Mouse (Mus musculus): ENCODE measurements at regions not wholly inside any gene's neighbourhood (a gene's known extent, or its start where the extent isn't known, plus 50 kb on each side); places are given as distances from the start of the nearest gene placed in this dataset.

DNA sequence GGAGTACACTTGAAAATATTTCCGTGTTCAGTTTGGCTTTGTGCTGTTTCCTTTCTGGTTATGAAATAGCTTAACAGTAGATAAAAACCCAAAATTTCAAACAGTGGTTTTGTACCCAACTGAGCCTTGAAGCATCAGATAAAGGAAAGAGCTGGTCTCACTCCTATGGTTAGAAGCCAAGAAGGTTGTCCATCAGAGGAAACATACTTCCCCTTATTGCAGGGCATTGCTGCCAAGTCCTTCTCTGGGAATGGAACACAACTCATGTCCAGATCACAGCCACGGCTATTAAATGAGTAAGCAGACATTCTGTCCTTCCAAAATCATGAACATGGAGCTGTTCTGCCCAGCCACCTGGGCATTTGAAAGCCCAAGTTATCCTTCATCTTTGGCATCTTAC is 393.1 kb downstream of the Gpam start:
- no peaks in the 10 kb centered on the region for H3K27me3 ChIP-seq (ENCODE audit: control insufficient read depth, insufficient read depth, low read length)
- H3K4me1 ChIP-seq (ENCODE audit: control insufficient read depth, insufficient read depth, low read length): no peaks in the 10 kb centered on the region
- no peaks in the 10 kb centered on the region for H3K9me3 ChIP-seq (replicated peaks; ENCODE audit: control insufficient read depth, low read length)
- H3K4me3 ChIP-seq (ENCODE audit: low read length): no peak overlapping the region
- no peak overlapping the region for H3K4me2 ChIP-seq (ENCODE audit: low read depth, low read length)
- H3K36me3 ChIP-seq (ENCODE audit: control insufficient read depth, insufficient read depth): no peaks in the 10 kb centered on the region
- H3K9ac ChIP-seq (ENCODE audit: low read length): no peak overlapping the region
- 64% methylated on average over 2 of the region's 2 CpGs for WGBS
- no peak overlapping the region for H3K27ac ChIP-seq (ENCODE audit: low read length)
- ATAC-seq (replicated peaks; ENCODE audit: extremely low read depth, insufficient read depth, low FRiP score): no peak

DNA sequence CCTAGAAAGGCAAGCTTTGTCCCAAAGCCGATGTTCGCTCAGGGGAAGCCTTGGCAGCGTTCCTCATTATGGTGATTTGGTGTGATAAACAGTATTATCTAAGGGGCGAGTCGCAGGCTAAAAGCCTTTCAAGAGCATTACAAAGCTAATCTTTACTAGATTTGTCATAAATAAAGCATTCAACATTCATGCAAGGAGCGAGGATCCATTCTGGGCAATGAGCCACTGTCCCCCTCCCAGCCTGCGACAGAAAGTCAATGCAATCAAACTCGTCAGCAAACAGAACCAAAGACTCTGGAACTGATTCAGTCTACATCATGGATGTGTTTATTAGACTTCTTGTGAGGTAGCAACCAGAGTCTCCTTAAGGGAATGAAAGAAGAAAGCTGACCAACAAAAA is 395.3 kb downstream of the Gpam start:
- Histone ChIP-seq H3K27ac (ENCODE audit: low read length) (no peak overlapping the region), H3K9me3 (replicated peaks; ENCODE audit: control insufficient read depth, low read length) (no peaks in the 10 kb centered on the region), H3K9ac (ENCODE audit: low read length) (no peak overlapping the region), H3K4me3 (ENCODE audit: low read length) (no peak overlapping the region), H3K4me2 (ENCODE audit: low read depth, low read length) (no peak overlapping the region), H3K4me1 (ENCODE audit: control insufficient read depth, insufficient read depth, low read length) (no peaks in the 10 kb centered on the region), H3K36me3 (ENCODE audit: control insufficient read depth, insufficient read depth) (no peaks in the 10 kb centered on the region), H3K27me3 (ENCODE audit: control insufficient read depth, insufficient read depth, low read length) (no peaks in the 10 kb centered on the region)
- no peak for ATAC-seq (replicated peaks; ENCODE audit: extremely low read depth, insufficient read depth, low FRiP score)
- 63% methylated on average over 8 of the region's 8 CpGs for WGBS

DNA sequence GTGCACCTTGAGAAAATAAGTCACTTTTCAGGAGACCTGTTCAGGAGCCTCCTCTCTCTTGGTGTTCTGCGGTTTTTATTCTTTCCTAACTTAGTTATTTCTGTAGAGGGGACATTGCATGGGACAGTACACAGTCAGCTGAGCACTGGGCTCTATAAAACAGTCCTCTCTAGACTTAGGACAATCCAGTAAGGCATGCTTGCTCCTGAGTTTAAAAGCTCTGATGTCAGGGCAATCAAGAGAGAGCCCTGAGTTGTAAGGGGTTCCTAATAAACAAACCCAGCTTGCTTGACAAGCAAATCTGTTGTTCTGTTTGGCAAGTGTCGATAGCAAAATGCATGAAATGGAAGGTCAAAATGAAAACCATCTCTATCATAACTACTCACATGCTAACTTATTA is 395.7 kb downstream of the Gpam start:
- Histone ChIP-seq H3K27me3 (ENCODE audit: control insufficient read depth, insufficient read depth, low read length) (no peaks in the 10 kb centered on the region), H3K27ac (ENCODE audit: low read length) (no peak overlapping the region), H3K4me1 (ENCODE audit: control insufficient read depth, insufficient read depth, low read length) (no peaks in the 10 kb centered on the region), H3K4me2 (ENCODE audit: low read depth, low read length) (no peak overlapping the region), H3K4me3 (ENCODE audit: low read length) (no peak overlapping the region), H3K9ac (ENCODE audit: low read length) (no peak overlapping the region), H3K9me3 (replicated peaks; ENCODE audit: control insufficient read depth, low read length) (no peaks in the 10 kb centered on the region), H3K36me3 (ENCODE audit: control insufficient read depth, insufficient read depth) (no peaks in the 10 kb centered on the region)
- 73% methylated on average over 2 of the region's 2 CpGs for WGBS
- ATAC-seq (replicated peaks; ENCODE audit: extremely low read depth, insufficient read depth, low FRiP score): no peak

DNA sequence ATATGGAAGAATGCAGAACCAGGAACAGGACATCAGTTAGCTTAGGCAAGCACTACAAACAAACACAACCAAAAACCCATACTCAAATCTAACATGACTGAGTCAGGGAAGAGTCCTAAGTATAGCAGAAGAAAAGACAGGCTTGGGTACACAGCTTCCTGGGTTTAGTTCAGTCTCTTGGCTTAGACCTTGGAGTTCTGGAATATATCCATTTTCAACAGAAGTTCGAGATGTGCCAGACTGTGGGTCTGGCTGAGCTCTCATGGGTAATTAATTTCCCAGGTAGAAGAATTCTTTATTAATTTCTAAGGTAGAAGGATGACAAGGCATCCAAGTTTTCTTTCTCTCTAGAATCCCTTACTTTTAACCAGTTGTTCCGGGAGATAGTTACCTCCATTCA is 396.2 kb downstream of the Gpam start:
- WGBS: 79% methylated on average over 2 of the region's 2 CpGs
- H3K4me2 ChIP-seq (ENCODE audit: low read depth, low read length): no peak overlapping the region

DNA sequence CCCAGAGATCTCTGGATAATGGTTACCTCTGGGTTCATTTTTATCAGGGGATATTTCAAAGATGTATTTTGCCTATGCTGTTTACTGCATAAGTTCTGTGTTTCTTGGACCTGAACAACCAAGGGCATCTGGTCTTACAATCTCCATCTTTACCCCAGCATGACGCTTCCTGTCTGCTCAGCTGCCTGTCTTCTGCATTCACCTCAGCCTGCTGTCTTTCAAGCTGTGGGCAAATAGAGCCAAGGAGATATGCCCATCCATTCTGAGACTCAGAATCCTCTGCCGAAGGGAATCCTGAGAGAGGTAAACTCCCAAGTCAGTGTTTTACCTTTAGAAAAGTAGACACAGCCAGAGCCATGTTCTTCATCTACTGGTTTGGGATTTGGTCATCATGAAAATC is 396.7 kb downstream of the Gpam start:
- no peak overlapping the region for H3K9ac ChIP-seq (ENCODE audit: low read length)
- no peak overlapping the region for H3K4me3 ChIP-seq (ENCODE audit: low read length)
- H3K27me3 ChIP-seq (ENCODE audit: control insufficient read depth, insufficient read depth, low read length): no peaks in the 10 kb centered on the region
- no peaks in the 10 kb centered on the region for H3K9me3 ChIP-seq (replicated peaks; ENCODE audit: control insufficient read depth, low read length)
- ATAC-seq (replicated peaks; ENCODE audit: extremely low read depth, insufficient read depth, low FRiP score): no peak
- no peak overlapping the region for H3K4me2 ChIP-seq (ENCODE audit: low read depth, low read length)
- no peak overlapping the region for H3K27ac ChIP-seq (ENCODE audit: low read length)
- WGBS: 82% methylated on average over 2 of the region's 2 CpGs
- H3K36me3 ChIP-seq (ENCODE audit: control insufficient read depth, insufficient read depth): no peaks in the 10 kb centered on the region
- H3K4me1 ChIP-seq (ENCODE audit: control insufficient read depth, insufficient read depth, low read length): no peaks in the 10 kb centered on the region

More for the DNA sequence above, 396.2 kb downstream of the Gpam start:
- Histone ChIP-seq H3K9me3 (replicated peaks; ENCODE audit: control insufficient read depth, low read length) (no peaks in the 10 kb centered on the region), H3K36me3 (ENCODE audit: control insufficient read depth, insufficient read depth) (no peaks in the 10 kb centered on the region), H3K4me1 (ENCODE audit: control insufficient read depth, insufficient read depth, low read length) (no peaks in the 10 kb centered on the region), H3K4me3 (ENCODE audit: low read length) (no peak overlapping the region), H3K9ac (ENCODE audit: low read length) (no peak overlapping the region), H3K27me3 (ENCODE audit: control insufficient read depth, insufficient read depth, low read length) (no peaks in the 10 kb centered on the region), H3K27ac (ENCODE audit: low read length) (no peak overlapping the region)
- no peak for ATAC-seq (replicated peaks; ENCODE audit: extremely low read depth, insufficient read depth, low FRiP score)

DNA sequence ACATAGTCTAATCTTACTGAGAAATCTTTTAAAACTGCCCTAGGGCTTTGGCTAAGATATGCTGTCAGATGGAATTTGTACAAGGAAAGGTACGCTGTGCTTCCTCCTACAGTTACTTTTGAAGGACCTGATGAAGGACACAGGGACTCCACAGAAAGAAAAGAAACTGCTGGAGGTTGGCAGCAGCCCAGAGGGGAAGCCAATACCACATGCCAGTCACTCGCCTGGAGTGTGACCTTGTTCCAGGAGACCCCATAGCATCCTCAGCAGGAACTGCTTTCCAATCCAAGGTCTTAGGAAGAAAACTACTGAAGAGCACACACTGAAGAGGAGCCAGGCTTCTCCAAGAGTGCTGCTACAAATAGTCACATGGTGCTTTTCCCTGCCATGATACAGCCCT is 404.9 kb downstream of the Gpam start:
- WGBS: 54% methylated on average over 2 of the region's 2 CpGs
- Histone ChIP-seq H3K4me1 (ENCODE audit: control insufficient read depth, insufficient read depth, low read length) (no peaks in the 10 kb centered on the region), H3K4me3 (ENCODE audit: low read length) (no peak overlapping the region), H3K9me3 (replicated peaks; ENCODE audit: control insufficient read depth, low read length) (no peaks in the 10 kb centered on the region), H3K4me2 (ENCODE audit: low read depth, low read length) (no peak overlapping the region), H3K9ac (ENCODE audit: low read length) (no peak overlapping the region), H3K27me3 (ENCODE audit: control insufficient read depth, insufficient read depth, low read length) (no peaks in the 10 kb centered on the region), H3K27ac (ENCODE audit: low read length) (no peak overlapping the region), H3K36me3 (ENCODE audit: control insufficient read depth, insufficient read depth) (no peaks in the 10 kb centered on the region)
- no peak for ATAC-seq (replicated peaks; ENCODE audit: extremely low read depth, insufficient read depth, low FRiP score)

DNA sequence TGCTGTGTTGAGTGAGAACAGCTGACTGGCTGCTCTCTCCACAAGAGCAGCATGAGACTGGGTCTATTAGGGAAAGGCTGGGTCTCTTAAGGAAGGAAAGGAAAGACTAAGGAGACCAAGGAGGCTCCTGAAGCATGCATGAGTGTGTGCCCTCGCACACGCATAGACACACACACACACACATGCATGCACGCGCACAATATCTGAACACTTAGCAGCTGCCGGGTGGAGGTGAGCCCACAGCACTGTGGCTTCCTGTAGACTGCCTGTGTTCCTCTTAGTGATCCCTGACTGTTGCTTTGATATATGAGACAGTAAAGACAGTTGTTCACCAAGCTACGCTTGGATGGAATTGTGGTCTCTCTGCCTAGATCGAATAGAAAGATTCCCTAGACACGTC is 429.6 kb downstream of the Gpam start:
- no peak overlapping the region for H3K4me2 ChIP-seq (ENCODE audit: low read depth, low read length)
- H3K4me3 ChIP-seq (ENCODE audit: low read length): no peak overlapping the region
- H3K4me1 ChIP-seq (ENCODE audit: control insufficient read depth, insufficient read depth, low read length): no peaks in the 10 kb centered on the region
- H3K36me3 ChIP-seq (ENCODE audit: control insufficient read depth, insufficient read depth): no peaks in the 10 kb centered on the region
- H3K9me3 ChIP-seq (replicated peaks; ENCODE audit: control insufficient read depth, low read length): no peaks in the 10 kb centered on the region
- H3K9ac ChIP-seq (ENCODE audit: low read length): no peak overlapping the region
- ATAC-seq (replicated peaks; ENCODE audit: extremely low read depth, insufficient read depth, low FRiP score): no peak
- H3K27me3 ChIP-seq (ENCODE audit: control insufficient read depth, insufficient read depth, low read length): no peaks in the 10 kb centered on the region
- 77% methylated on average over 8 of the region's 8 CpGs for WGBS
- no peak overlapping the region for H3K27ac ChIP-seq (ENCODE audit: low read length)

DNA sequence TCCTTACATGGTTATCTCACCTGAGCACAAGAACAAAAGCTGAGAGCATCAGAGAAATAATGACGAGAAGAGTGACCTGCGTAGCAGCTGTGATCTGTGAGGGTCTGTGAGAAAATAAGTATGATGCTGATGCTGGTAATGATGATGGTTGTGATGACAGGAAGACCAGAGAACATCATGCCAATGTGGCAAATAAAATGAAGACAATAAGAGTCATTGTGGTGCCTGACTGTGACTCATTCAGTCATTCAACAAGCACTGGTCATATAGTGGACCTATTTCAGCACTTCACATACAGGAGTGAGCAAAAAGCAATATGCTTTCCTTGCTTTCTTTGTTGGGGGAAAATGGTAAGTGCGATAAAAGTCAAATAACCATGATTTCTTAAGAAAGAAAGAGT is 433.3 kb downstream of the Gpam start:
- Histone ChIP-seq H3K36me3 (ENCODE audit: control insufficient read depth, insufficient read depth) (no peaks in the 10 kb centered on the region), H3K4me1 (ENCODE audit: control insufficient read depth, insufficient read depth, low read length) (no peaks in the 10 kb centered on the region), H3K27ac (ENCODE audit: low read length) (no peak overlapping the region), H3K4me2 (ENCODE audit: low read depth, low read length) (no peak overlapping the region), H3K27me3 (ENCODE audit: control insufficient read depth, insufficient read depth, low read length) (no peaks in the 10 kb centered on the region), H3K4me3 (ENCODE audit: low read length) (no peak overlapping the region), H3K9me3 (replicated peaks; ENCODE audit: control insufficient read depth, low read length) (no peaks in the 10 kb centered on the region), H3K9ac (ENCODE audit: low read length) (no peak overlapping the region)
- WGBS: 85% methylated on average over 3 of the region's 3 CpGs
- ATAC-seq (replicated peaks; ENCODE audit: extremely low read depth, insufficient read depth, low FRiP score): no peak

DNA sequence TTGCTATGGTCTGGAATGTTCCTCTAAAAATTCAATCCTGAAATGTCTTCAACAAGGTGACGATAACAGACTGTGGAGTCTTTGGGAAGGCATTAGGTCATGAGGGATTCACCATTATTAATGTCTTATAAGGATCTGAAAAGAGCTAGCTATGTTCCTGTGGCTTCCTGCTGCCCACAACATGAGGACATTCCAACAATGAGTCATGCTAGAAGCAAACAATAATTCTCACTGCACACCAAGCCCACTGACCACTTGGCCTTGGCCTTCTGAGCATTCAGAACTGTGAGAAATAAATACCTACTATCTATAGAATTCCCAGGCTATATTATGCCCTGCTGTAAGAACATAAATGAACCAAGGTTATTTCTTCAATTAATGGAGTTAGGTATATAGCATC is 433.9 kb downstream of the Gpam start:
- H3K36me3 ChIP-seq (ENCODE audit: control insufficient read depth, insufficient read depth): no peaks in the 10 kb centered on the region
- H3K27ac ChIP-seq (ENCODE audit: low read length): no peak overlapping the region
- 71% methylated on average over 1 of the region's 1 CpGs for WGBS
- no peak overlapping the region for H3K4me2 ChIP-seq (ENCODE audit: low read depth, low read length)
- H3K9ac ChIP-seq (ENCODE audit: low read length): no peak overlapping the region
- H3K4me3 ChIP-seq (ENCODE audit: low read length): no peak overlapping the region
- ATAC-seq (replicated peaks; ENCODE audit: extremely low read depth, insufficient read depth, low FRiP score): no peak
- H3K4me1 ChIP-seq (ENCODE audit: control insufficient read depth, insufficient read depth, low read length): no peaks in the 10 kb centered on the region
- no peaks in the 10 kb centered on the region for H3K27me3 ChIP-seq (ENCODE audit: control insufficient read depth, insufficient read depth, low read length)
- H3K9me3 ChIP-seq (replicated peaks; ENCODE audit: control insufficient read depth, low read length): no peaks in the 10 kb centered on the region

DNA sequence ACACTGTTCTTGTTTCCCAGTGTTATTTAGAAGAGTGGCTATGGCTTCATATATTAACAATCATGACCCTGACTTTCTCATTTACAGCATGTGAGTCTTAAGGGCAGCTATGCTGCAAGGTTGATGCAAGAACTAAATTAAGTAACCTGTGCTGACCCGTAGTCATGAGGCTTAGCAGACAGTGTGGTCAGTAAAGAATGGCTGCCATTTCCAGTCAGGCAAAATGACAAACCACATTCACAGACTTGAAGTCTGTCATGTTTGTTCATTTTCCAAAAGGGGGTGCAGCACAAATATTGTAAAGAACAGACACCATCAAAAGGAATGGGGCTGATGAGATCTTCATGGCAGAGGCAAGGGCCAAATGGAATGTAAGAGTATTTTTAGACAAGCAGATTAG is 435.2 kb downstream of the Gpam start:
- Histone ChIP-seq H3K4me3 (ENCODE audit: low read length) (no peak overlapping the region), H3K4me2 (ENCODE audit: low read depth, low read length) (no peak overlapping the region), H3K27me3 (ENCODE audit: control insufficient read depth, insufficient read depth, low read length) (no peaks in the 10 kb centered on the region), H3K4me1 (ENCODE audit: control insufficient read depth, insufficient read depth, low read length) (no peaks in the 10 kb centered on the region), H3K36me3 (ENCODE audit: control insufficient read depth, insufficient read depth) (no peaks in the 10 kb centered on the region), H3K9ac (ENCODE audit: low read length) (no peak overlapping the region), H3K27ac (ENCODE audit: low read length) (no peak overlapping the region), H3K9me3 (replicated peaks; ENCODE audit: control insufficient read depth, low read length) (no peaks in the 10 kb centered on the region)
- ATAC-seq (replicated peaks; ENCODE audit: extremely low read depth, insufficient read depth, low FRiP score): no peak
- WGBS: 61% methylated on average over 1 of the region's 1 CpGs
